Mouse (Mus musculus): ENCODE data around the gene Nr1i2.

GRCm38 (mm10) chr16:38248331-38248961 is 46.2 kb downstream of the Nr1i2 start:
- no peak for TF ChIP-seq POLR2A (IDR thresholded peaks at IDR 0.05; ENCODE audit: extremely low read depth, insufficient read depth, low read length)
- TF ChIP-seq CTCF (IDR thresholded peaks at IDR 0.05; ENCODE audit: low read depth, low read length) = no peak

Measured in liver, adult 2 months (tissue).